Mouse (Mus musculus): ENCODE measurements around the gene Flna. TPM values are rescaled to one million over a fixed set of nuclear protein-coding genes. Genes with fewer than 3 reads are reported as not detected.

The Flna gene
- 155 and 170 TPM in 2 replicates for polyA plus RNA-seq (2015; fragmentation: Nextera tagmentation; extraction: Ambion mirVana)

DNA sequence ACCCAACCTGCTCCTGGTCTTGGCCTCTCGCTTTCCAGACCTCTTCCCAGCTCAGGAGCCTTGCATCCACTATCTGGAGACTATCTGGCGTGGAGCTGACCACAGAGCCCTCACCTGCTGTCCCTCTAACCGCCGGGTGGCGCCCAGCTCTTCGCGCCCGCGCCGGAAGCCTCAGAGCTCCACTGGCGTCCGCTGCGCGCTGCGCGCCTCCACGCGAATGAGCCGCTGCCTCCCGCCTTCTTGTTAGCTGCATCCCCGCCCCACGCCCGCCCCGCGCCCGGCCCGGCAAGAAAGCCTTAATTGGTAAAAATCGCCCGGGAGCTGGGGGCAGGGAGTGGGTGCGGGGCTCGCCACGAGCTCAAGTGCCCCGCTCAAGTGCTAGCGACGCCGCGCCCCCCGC lies at the start of gene Flna:
TSS of gene Flna (minus strand) at position 206 of the 400 bp plus-strand sequence.
- Histone ChIP-seq H3K4me2 (replicated peaks; ENCODE audit: low read depth) (peak within 1 kb of the TSS; percentile 72), H3K36me3 (ENCODE audit: control insufficient read depth, insufficient read depth) (no peaks in the 10 kb centered on the region), H3K4me1 (replicated peaks; ENCODE audit: control insufficient read depth, insufficient read depth, low read length) (no peaks in the 10 kb centered on the region), H3K4me3 (ENCODE audit: low read depth, low read length) (peak within 1 kb of the TSS; percentile 38), H3K9me3 (ENCODE audit: control insufficient read depth) (no peaks in the 10 kb centered on the region), H3K9ac (ENCODE audit: low read depth, low read length) (peak within 1 kb of the TSS; percentile 37; the same call in 1 of the 2 replicates), H3K27ac (ENCODE audit: low read depth, low read length) (peak within 1 kb of the TSS; percentile 71), H3K27me3 (replicated peaks; ENCODE audit: control insufficient read depth, insufficient read depth, low read length) (no peaks in the 10 kb centered on the region)
- peak; percentile 70 for TF ChIP-seq CTCF (IDR thresholded peaks at IDR 0.05; ENCODE audit: low read depth)
- WGBS = 26% methylated on average over 37 of the region's 38 CpGs
- ATAC-seq = no peak

DNA sequence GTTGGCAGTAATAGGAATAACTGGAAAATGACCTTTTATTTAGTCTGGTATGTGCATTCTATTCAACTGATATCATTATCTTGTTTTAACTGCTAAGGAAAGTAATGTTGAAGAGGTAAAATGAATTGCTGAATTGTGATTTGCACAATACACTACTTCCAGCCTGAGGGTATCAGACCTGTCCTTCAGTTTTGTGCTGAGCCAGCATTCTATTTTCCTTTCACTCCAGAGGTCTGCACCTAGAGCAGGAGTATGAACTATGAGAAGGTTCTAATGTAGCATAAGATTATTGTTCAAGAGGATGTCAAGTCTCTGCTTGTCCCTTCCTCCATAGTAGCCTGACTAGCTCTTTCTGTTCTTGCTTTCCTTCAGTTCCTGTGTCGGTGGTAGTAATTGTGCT lies 48.7 kb upstream of the Flna start:
- H3K9me3 ChIP-seq (ENCODE audit: control insufficient read depth) = no peaks in the 10 kb centered on the region
- H3K27ac ChIP-seq (ENCODE audit: low read depth, low read length) = no peak overlapping the region
- TF ChIP-seq CTCF (IDR thresholded peaks at IDR 0.05; ENCODE audit: low read depth) = no peak
- H3K9ac ChIP-seq (ENCODE audit: low read depth, low read length) = no peak overlapping the region
- no peaks in the 10 kb centered on the region for H3K27me3 ChIP-seq (replicated peaks; ENCODE audit: control insufficient read depth, insufficient read depth, low read length)
- 0 out of 2 replicates have a peak, but pooled peaks cover 7% of the 10 kb centered on the region for H3K36me3 ChIP-seq (ENCODE audit: control insufficient read depth, insufficient read depth)
- H3K4me1 ChIP-seq (replicated peaks; ENCODE audit: control insufficient read depth, insufficient read depth, low read length) = no peaks in the 10 kb centered on the region
- no peak overlapping the region for H3K4me3 ChIP-seq (ENCODE audit: low read depth, low read length)
- ATAC-seq = no peak
- WGBS = 79% methylated on average over 1 of the region's 1 CpGs
- H3K4me2 ChIP-seq (replicated peaks; ENCODE audit: low read depth) = no peak overlapping the region

DNA sequence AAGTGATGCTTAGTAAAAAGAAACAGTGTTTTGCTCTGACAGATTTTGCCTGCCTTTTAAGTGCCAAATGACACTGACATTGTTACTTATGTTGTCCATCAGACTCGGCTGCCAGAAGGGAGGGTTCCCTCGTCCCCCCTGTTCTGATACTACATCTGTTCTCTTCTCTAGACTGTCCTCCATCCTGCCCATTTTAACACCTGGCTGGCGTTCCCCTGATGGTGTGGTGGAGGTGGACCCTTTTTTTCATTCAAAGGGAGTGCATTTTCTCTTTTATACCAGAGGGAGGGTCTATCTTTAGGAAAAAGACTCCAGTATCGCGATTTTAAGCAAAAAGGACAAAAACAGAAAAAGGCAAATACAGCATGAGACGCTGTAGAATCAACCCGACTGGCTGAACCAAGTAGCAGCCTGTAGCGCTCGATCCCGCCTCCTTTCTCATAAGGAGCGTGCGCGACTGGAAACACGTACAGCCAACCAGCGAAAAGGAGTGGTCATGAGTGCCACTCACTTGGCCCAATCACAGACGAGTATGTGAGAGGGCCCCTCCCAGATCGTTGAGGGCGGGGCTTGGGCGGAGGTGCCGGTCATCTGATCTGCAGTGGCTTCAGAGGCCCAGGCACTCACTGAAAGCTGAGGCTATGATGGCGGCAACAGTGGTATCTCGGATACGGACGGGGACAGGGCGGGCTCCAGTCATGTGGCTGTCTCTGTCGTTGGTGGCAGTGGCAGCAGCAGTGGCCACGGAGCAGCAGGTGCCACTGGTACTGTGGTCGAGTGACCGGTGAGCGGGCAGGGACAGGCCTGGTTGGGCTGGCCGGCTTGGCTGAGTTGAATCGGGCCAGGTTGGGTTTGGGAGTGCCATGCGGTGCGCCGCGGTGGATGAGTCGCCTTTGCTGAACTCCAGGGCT lies 47.2 kb upstream of the Flna start, which contains the start of gene Atp6ap1:
TSS of gene Atp6ap1 (plus strand) at position 560 of the 911 bp plus-strand sequence.
- Histone ChIP-seq H3K4me1 (replicated peaks; ENCODE audit: control insufficient read depth, insufficient read depth, low read length) (no peaks in the 10 kb centered on the region), H3K4me2 (replicated peaks; ENCODE audit: low read depth) (peak within 1 kb of the TSS; percentile 64), H3K9ac (ENCODE audit: low read depth, low read length) (peak within 1 kb of the TSS; percentile 68), H3K27ac (ENCODE audit: low read depth, low read length) (peak within 1 kb of the TSS; percentile 50; the same call in 1 of the 2 replicates), H3K36me3 (ENCODE audit: control insufficient read depth, insufficient read depth) (0 out of 2 replicates have a peak, but pooled peaks cover 7% of the 10 kb centered on the region), H3K9me3 (ENCODE audit: control insufficient read depth) (no peaks in the 10 kb centered on the region), H3K4me3 (ENCODE audit: low read depth, low read length) (peak within 1 kb of the TSS; percentile 63), H3K27me3 (replicated peaks; ENCODE audit: control insufficient read depth, insufficient read depth, low read length) (no peaks in the 10 kb centered on the region)
- WGBS = 13% methylated on average over 37 of the region's 37 CpGs
- TF ChIP-seq CTCF (IDR thresholded peaks at IDR 0.05; ENCODE audit: low read depth) = no peak
- peak; percentile 98 for ATAC-seq

DNA sequence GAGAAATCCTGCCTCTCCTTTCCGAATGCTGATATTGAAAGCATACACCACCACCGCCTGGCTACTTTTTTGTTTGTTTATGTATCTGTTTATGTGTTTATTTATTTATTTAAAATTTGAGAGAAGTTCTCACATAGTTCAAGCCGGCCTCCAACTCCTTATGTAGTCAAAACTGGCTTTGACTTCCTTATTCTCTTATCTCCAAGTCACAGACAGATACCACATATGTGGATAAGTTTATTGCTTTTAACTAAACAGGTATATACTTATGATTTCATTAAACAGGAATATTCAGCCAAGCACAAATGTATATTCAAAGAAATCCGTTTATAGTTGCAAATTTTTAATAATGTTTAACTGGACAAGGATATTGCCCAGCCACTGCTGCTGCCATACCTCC lies 43.8 kb upstream of the Flna start:
- 64% methylated on average over 4 of the region's 4 CpGs for WGBS
- no peaks in the 10 kb centered on the region for H3K4me1 ChIP-seq (replicated peaks; ENCODE audit: control insufficient read depth, insufficient read depth, low read length)
- no peak for TF ChIP-seq CTCF (IDR thresholded peaks at IDR 0.05; ENCODE audit: low read depth)
- no peak overlapping the region for H3K9ac ChIP-seq (ENCODE audit: low read depth, low read length)
- ATAC-seq = no peak
- H3K27ac ChIP-seq (ENCODE audit: low read depth, low read length) = no peak overlapping the region
- H3K36me3 ChIP-seq (ENCODE audit: control insufficient read depth, insufficient read depth) = 0 out of 2 replicates have a peak, but pooled peaks cover 5% of the 10 kb centered on the region
- H3K4me3 ChIP-seq (ENCODE audit: low read depth, low read length) = no peak overlapping the region
- no peaks in the 10 kb centered on the region for H3K9me3 ChIP-seq (ENCODE audit: control insufficient read depth)
- no peaks in the 10 kb centered on the region for H3K27me3 ChIP-seq (replicated peaks; ENCODE audit: control insufficient read depth, insufficient read depth, low read length)
- no peak overlapping the region for H3K4me2 ChIP-seq (replicated peaks; ENCODE audit: low read depth)

GRCm38 (mm10) chrX:74283092-74283437 lies 33.4 kb upstream of the Flna start:
- H3K9me3 ChIP-seq (ENCODE audit: control insufficient read depth) = no peaks in the 10 kb centered on the region
- WGBS = 32% methylated on average over 5 of the region's 5 CpGs
- H3K4me2 ChIP-seq (replicated peaks; ENCODE audit: low read depth) = peak overlapping the region; percentile 70
- peak overlapping the region; percentile 65 for H3K9ac ChIP-seq (ENCODE audit: low read depth, low read length)
- H3K27me3 ChIP-seq (replicated peaks; ENCODE audit: control insufficient read depth, insufficient read depth, low read length) = no peaks in the 10 kb centered on the region
- no peak for TF ChIP-seq CTCF (IDR thresholded peaks at IDR 0.05; ENCODE audit: low read depth)
- H3K36me3 ChIP-seq (ENCODE audit: control insufficient read depth, insufficient read depth) = no peaks in the 10 kb centered on the region
- H3K4me1 ChIP-seq (replicated peaks; ENCODE audit: control insufficient read depth, insufficient read depth, low read length) = no peaks in the 10 kb centered on the region
- peak overlapping the region; percentile 86 for H3K27ac ChIP-seq (ENCODE audit: low read depth, low read length)
- peak overlapping the region; percentile 51 for H3K4me3 ChIP-seq (ENCODE audit: low read depth, low read length)
- ATAC-seq = peak; percentile 16; the same call in 1 of the 2 replicates

- 22% methylated on average over 39 of the region's 39 CpGs for WGBS
- H3K27ac ChIP-seq (ENCODE audit: low read depth, low read length) = peak overlapping the region; percentile 86
- H3K27me3 ChIP-seq (replicated peaks; ENCODE audit: control insufficient read depth, insufficient read depth, low read length) = no peaks in the 10 kb centered on the region
- H3K9ac ChIP-seq (ENCODE audit: low read depth, low read length) = peak overlapping the region; percentile 65
- TF ChIP-seq CTCF (IDR thresholded peaks at IDR 0.05; ENCODE audit: low read depth) = no peak
- no peaks in the 10 kb centered on the region for H3K36me3 ChIP-seq (ENCODE audit: control insufficient read depth, insufficient read depth)
- H3K4me3 ChIP-seq (ENCODE audit: low read depth, low read length) = peak overlapping the region; percentile 51
- peak; percentile 58 for ATAC-seq
- H3K4me1 ChIP-seq (replicated peaks; ENCODE audit: control insufficient read depth, insufficient read depth, low read length) = no peaks in the 10 kb centered on the region
- no peaks in the 10 kb centered on the region for H3K9me3 ChIP-seq (ENCODE audit: control insufficient read depth)
- peak overlapping the region; percentile 70 for H3K4me2 ChIP-seq (replicated peaks; ENCODE audit: low read depth)
Observed at GRCm38 (mm10) chrX:74282395-74283091, 32.9 kb upstream of the Flna start.
